Mouse (Mus musculus) erythroblast, embryonic 14.5 days (primary cell): ENCODE data around the gene Gfra1.

Experiments
- GATA1 ChIP-seq: IDR thresholded peaks from 2 replicates; pipeline ENCODE4 v1.6.1; 2012; ENCODE audit warnings: low read length, inconsistent platforms, mixed read lengths
- TAL1 ChIP-seq: IDR thresholded peaks from 3 replicates; pipeline ENCODE4 v1.6.1; 2012; ENCODE audit warnings: low read length, inconsistent platforms, mixed read lengths

- TF ChIP-seq GATA1 (no peak), TAL1 (no peak)
These were observed 91.0 kb downstream of the Gfra1 start for GRCm38 (mm10) chr19:58364688-58365087.
